Mouse (Mus musculus) adrenal gland, postnatal 25 days (tissue): Measurements from ENCODE around the gene St6galnac3. TPM values are rescaled to one million over a fixed set of nuclear protein-coding genes. Genes with fewer than 3 reads are reported as not detected.

ENCODE experiments used
- DNase-seq: peaks from one replicate; pipeline ENCODE4 v3.0.0; 2021; ENCODE audit warnings: mixed read lengths
- total RNA-seq: library from RNA; stranded (reverse); gene quantifications from 2 replicates; pipeline ENCODE4 v1.2.3, GENCODE M21; 2021

The St6galnac3 gene
- total RNA-seq, 1 experiment from 2014 or later, result 10.4 TPM

GRCm38 (mm10) chr3:153458593-153458992, 266.4 kb downstream of the St6galnac3 start:
- no peak for DNase-seq

GRCm38 (mm10) chr3:153457701-153458100, 267.3 kb downstream of the St6galnac3 start:
- no peak for DNase-seq

- DNase-seq, result no peak
These were observed 267.8 kb downstream of the St6galnac3 start for GRCm38 (mm10) chr3:153457203-153457602.

- DNase-seq, result no peak
These were observed 268.7 kb downstream of the St6galnac3 start for GRCm38 (mm10) chr3:153456227-153456626.

- DNase-seq, result no peak
These were observed 271.6 kb downstream of the St6galnac3 start for GRCm38 (mm10) chr3:153453127-153454049.

GRCm38 (mm10) chr3:153452299-153452996, 272.5 kb downstream of the St6galnac3 start:
- DNase-seq, result no peak

- no peak for DNase-seq
These were observed 283.6 kb downstream of the St6galnac3 start for GRCm38 (mm10) chr3:153441329-153441728.

GRCm38 (mm10) chr3:153436076-153437021, 288.6 kb downstream of the St6galnac3 start:
- no peak for DNase-seq

- no peak for DNase-seq
These were observed 292.0 kb downstream of the St6galnac3 start for GRCm38 (mm10) chr3:153433010-153433409.

GRCm38 (mm10) chr3:153432053-153432816, 292.7 kb downstream of the St6galnac3 start:
- no peak for DNase-seq

GRCm38 (mm10) chr3:153429840-153430239, 295.1 kb downstream of the St6galnac3 start:
- no peak for DNase-seq

GRCm38 (mm10) chr3:153421918-153422290, 303.1 kb downstream of the St6galnac3 start:
- DNase-seq, result no peak

GRCm38 (mm10) chr3:153421060-153421917, 303.7 kb downstream of the St6galnac3 start:
- DNase-seq, result peak; percentile 27

GRCm38 (mm10) chr3:153419331-153419730, 305.6 kb downstream of the St6galnac3 start:
- DNase-seq, result no peak

GRCm38 (mm10) chr3:153417001-153417400, 308.0 kb downstream of the St6galnac3 start:
- DNase-seq, result no peak

- DNase-seq, result no peak
These were observed 308.6 kb downstream of the St6galnac3 start for GRCm38 (mm10) chr3:153416383-153416782.

GRCm38 (mm10) chr3:153414132-153414531, 310.8 kb downstream of the St6galnac3 start:
- DNase-seq, result peak; percentile 19

- DNase-seq, result no peak
These were observed 315.7 kb downstream of the St6galnac3 start for GRCm38 (mm10) chr3:153409286-153409685.

GRCm38 (mm10) chr3:153408361-153408760, 316.6 kb downstream of the St6galnac3 start:
- DNase-seq, result no peak

GRCm38 (mm10) chr3:153407698-153408097, 317.3 kb downstream of the St6galnac3 start:
- no peak for DNase-seq
